Mouse (Mus musculus) CD4-positive helper T cell, adult 2 months (primary cell): ENCODE measurements around the gene Lrmp.

Experiments used
- DNase-seq: peaks from one replicate; pipeline ENCODE4 v3.0.0-alpha.2; 2012; ENCODE audit warnings: low read depth, missing footprints, low spot score

Gene Lrmp

DNA sequence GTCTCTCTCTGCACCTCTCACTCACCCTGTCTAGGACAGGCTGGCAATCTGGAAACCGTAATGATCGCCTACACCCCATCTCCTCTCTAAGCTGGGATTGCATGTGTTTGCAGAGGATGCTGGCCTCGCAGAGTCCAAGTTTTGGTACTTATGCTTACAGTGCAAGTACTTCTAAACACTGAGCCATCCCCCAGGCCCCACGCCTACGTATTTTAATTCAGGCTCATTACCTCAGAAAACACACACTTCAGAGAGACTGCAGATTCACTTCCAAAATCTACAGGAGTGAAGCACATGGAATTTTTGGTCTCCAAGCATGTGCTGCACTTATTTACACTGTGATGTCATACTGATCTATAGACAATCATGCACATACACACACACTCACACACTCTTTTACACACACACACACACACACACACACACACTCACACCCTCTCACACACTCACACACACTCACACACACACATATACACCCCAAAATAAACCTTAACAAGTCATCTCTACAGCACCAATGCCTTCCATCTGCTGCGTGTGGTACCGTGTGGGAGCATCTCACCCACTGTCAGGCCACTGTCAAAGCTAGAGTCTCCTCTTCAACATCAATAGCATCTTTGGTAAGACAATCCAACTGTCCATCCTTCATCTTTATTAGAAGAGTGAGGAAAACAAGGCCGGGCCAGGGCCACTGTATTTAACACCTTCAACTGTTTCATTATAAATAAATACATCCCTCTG, 82.7 kb downstream of the Lrmp start:
- DNase-seq, result no peak

DNA sequence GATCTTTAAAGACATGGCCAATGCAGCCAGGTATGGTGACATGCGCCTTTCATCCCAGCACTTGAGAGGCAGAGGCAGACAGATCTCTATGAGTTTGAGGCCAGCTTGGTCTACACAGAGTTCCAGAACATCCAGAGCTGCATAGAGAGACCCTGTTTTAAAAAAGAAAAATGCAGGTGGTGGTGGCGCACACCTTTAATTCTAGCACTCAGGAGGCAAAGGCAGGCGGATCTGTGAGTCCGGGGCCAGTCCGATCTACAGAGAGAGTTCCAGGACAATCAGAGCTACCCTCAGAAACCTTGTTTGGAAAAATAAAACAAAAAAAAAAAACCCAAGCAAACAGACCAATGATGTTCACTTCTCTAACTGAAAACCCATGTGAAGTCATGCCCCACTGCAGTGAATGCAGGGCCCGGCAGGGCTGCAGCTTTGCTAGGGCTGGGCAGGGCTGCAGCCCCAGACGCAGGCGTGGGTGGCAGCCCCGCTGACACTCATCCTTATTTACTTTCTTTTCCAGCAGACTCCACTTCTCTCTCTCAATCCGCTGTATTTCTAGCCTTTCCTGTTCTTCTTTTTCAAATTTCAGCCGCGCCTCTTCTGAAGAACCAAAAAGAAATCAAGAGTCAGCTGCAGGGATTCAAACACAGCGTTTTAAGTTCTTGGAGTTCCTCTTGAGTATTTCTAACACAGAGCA, 87.1 kb downstream of the Lrmp start:
- DNase-seq, result no peak

DNA sequence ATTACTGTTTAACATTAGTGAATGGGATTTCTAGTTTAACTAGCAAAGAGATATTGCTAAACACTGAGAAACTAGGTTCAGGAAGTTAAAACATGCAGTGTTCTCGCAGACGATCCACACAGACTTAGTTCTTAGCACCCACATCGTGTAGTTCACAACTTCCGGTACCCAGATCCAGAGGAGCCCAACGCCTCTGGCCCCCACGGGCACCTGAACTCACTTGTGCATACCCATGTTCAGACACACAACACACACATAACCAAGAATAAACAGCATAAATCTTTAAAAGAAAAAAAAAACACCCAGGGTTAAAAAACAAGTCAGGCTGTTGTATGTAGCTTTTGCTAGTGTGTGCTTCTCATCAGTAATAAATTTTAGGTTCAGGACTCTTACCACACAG, 89.0 kb downstream of the Lrmp start:
- no peak for DNase-seq

DNA sequence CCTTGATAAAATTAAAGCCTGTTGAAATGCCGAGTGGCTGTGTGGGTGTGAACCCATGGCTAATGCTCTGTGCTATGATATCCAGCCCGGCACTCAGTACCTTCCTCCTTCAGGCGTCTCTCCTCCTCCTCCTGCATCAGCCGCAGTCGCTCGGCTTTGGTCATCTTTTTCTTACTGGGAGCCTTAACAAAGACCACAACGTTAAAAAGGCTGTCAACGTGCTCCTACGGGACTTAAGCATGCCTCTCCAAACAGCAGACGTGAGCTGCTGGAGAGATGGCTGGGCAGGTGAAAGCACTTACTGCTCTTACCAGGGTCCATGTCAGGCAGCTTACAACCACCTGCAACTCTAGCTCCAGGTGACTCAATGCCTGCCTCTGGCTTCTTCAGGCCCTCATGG, 89.7 kb downstream of the Lrmp start:
- DNase-seq, result no peak

DNA sequence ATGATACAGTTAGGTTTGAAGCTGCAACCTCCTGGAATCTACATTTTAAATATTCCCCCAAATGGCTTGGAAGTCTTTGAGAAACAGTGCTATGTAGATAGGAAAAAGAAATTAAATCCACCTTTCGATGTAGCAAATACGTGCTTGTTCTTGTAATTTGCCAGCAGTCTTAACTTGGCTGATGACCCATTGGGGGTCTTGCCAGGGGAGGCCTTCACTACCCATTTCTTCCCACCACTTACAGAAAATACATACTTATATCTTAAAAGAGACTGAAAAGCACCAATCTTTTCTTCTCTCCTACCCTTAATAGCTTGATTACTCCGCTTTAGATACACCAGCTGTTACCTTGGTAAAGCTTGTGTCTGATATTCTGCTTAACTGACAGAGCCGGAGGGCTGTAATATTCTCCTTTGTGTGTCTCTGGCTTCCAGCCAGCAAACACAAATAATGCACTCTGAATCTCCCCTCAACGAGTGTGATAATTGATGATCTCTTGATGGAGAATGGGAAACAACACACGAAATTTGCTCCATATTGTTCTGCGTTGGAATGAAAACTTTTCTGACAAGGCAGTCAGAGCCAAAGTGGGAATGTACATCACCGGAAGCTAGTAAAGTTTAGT, 94.7 kb downstream of the Lrmp start:
- DNase-seq, result no peak

DNA sequence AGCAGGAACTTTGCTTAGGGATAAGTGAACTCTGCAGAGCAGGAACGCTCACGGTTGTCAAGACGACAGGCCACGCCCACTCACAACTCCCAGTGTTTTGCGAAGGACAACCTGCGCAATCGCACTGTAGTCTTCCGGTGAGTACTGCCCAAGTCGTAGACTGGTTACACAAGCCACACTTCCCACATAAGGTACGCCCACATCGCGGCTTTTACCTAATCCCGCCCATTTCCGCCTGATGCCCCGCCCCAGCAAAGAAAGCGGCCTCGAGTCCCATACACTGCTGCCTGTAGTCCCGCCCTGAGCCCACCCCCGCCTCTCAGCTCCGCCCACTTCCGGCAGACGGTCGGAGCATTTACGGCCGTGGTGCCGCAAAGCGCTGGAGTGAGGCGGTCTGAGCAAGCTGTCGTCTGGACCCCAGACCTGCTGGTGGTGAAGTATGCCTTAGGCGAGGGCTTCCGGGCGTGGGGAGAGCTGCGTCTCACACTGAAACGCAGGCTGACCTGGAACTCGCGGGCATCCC, 95.4 kb downstream of the Lrmp start, which contains the start of the genes Casc1 and Etfrf1:
Gene Casc1, minus strand, starts transcription at position 190 of the 523 bp plus-strand sequence.
Gene Etfrf1, plus strand, starts transcription at position 319 of the 523 bp plus-strand sequence.
- DNase-seq, result peak; percentile 99

DNA sequence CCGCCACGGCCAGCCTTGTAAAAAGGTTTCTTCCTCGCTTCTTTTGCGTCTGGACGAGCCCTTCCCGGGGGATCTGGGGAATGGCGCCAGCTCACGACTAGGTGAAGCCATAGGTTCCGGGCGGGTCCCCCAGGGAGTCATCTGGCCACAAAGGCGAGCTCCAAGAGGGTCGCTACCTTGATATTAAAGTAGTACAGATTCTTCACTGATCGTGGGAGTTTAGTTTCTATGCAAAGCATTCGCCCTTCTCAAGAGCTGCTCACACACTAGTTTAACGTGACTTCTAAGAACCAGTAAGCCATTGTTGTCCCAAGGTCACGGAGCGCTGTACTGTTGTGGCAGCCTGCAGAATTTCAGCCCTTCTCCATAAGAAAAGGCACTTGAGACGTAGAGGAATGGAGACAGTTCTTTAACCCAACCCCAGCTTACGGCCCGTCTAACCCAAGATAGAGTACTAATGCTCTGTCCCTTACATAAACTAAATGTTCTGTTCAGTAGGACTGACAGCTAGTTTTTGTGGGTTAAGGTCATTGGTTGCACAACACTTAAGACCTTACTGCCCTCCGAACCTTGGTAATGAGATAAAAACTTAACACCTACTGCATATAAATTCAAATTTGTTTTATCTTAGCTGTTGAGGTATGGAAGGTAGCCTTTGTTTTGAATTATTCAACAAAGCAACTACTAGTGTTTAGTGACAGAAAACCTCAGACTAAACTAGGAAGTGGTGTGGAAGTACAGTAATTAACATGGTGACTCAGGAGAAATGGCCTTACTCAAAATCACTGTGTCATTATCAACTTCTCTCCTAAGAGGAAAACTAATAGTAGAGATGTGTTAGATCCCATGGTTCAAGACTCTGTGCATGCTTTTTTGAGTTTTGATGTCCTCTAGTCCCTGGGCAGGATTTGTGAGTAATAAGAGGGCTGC, 96.2 kb downstream of the Lrmp start:
- peak; percentile 54 for DNase-seq

DNA sequence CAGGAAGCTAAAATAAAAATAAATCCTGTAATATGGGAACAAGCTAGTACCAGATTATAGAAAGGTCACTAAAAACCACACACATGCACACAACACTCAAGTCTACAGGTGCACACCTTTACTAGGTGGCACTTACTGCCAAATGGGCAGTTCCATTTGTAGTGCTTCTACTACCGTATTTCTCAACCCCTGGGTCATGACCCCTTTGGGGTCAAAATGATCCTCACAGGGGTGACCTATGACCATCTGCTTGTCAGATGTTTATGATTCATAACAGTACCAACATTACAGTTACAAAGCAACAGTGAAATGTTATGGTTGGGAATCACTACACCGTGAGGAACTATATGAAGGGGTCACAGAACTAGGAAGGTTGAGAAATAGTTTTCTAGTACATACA, 98.5 kb downstream of the Lrmp start:
- DNase-seq, result no peak

DNA sequence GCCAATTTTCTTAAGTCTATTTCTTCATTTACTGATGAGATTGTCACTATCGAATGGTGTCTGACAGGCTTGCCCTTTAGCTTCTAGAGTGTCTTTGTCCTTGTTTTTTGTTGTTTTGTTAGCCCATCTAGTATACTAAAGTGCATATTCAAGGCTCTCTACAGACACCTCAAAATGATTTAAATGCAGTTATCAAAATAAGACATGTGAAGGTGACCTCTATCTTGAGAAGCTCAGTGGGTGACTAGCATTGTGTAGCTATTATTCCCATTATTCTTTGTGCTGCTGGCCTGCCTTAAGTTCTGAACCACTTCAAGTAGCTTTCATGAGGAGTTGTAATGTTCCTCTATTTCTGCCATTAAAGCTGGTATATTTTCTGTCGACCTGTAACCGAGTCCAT, 100.4 kb downstream of the Lrmp start:
- DNase-seq, result no peak

DNA sequence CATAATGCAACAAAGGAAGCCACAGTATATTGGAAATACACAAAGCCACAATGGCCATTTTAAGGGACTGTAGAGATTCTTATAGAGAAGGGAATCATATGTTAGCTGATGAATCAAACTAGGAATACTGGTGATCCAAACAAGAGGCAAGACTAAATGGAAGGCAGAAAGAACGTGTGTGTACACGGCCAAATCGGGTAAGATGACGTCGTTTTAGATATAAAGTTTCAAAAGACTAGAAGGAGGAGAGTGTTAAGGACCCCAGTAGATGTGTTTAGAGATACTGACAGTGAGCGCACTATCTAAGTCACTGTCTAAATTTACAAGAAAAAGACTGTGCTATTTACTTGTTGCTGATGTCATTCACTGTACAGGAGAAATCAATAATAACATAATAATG, 108.8 kb downstream of the Lrmp start:
- no peak for DNase-seq
